Mouse (Mus musculus) forebrain, embryonic 14.5 days (tissue): ENCODE measurements around the gene Nkx1-1. TPM values are rescaled to one million over a fixed set of nuclear protein-coding genes. Genes with fewer than 3 reads are reported as not detected.

ENCODE experiments used
- ATAC-seq: fragments of 200-750 bp; cut with Nextera tagmentation; 2 replicates; pipeline ENCODE4 v1.8.0; 2017; ENCODE audit warnings: mild to moderate bottlenecking, moderate library complexity
- DNase-seq: peaks from one replicate; pipeline ENCODE4 v3.0.0-alpha.2; 2015; ENCODE audit warnings: low spot score
- H3K27ac ChIP-seq: fragments of 300-500 bp; sonication (generic); 2 replicates; pipeline ENCODE4 v1.5.1; 2014; ENCODE audit warnings: low read depth, mild to moderate bottlenecking, control low read depth, low read length, moderate library complexity
- H3K27me3 ChIP-seq: fragments of 300-500 bp; sonication (generic); replicated peaks from 2 replicates; pipeline ENCODE4 v1.6.1; 2014; ENCODE audit warnings: low read length, control low read depth, mixed read lengths; ENCODE audit not compliant: control insufficient read depth, insufficient read depth
- H3K36me3 ChIP-seq: fragments of 300-500 bp; sonication (generic); 2 replicates; pipeline ENCODE4 v1.6.1; 2014; ENCODE audit warnings: low read length, control low read depth; ENCODE audit not compliant: control insufficient read depth, insufficient read depth
- H3K4me1 ChIP-seq: fragments of 300-500 bp; sonication (generic); 2 replicates; pipeline ENCODE4 v1.6.1; 2014; ENCODE audit warnings: antibody characterized with exemption, low read length, control low read depth; ENCODE audit not compliant: control insufficient read depth, insufficient read depth
- H3K4me2 ChIP-seq: fragments of 300-500 bp; sonication (generic); 2 replicates; pipeline ENCODE4 v1.6.1; 2014; ENCODE audit warnings: mild to moderate bottlenecking, control low read depth, low read length
- H3K4me3 ChIP-seq: fragments of 300-500 bp; sonication (generic); 2 replicates; pipeline ENCODE4 v1.5.1; 2014; ENCODE audit warnings: low read depth, low read length, control low read depth
- H3K9ac ChIP-seq: fragments of 300-500 bp; sonication (generic); 2 replicates; pipeline ENCODE4 v1.6.1; 2014; ENCODE audit warnings: mild to moderate bottlenecking, low read length, control low read depth, moderate library complexity
- H3K9me3 ChIP-seq: fragments of 300-500 bp; sonication (generic); replicated peaks from 2 replicates; pipeline ENCODE4 v1.6.1; 2016; ENCODE audit warnings: low read length, control low read depth, mixed read lengths; ENCODE audit not compliant: control insufficient read depth
- WGBS: fragments of 180-500 bp; shearing (Covaris S2); extraction: QIAGEN DNeasy Blood & Tissue Kit; methylation state at CpG from one replicate; pipeline ENCODE4 v1.1.7; 2014; 5-methylcytosine and 5-hydroxymethylcytosine counted together
- polyA plus RNA-seq: library from polyadenylated mRNA; unstranded; fragments of >200 nt; fragmentation: Nextera tagmentation; extraction: Ambion mirVana; gene quantifications from 2 replicates; pipeline ENCODE4 v1.2.1, GENCODE M21; 2014

Gene Nkx1-1
- polyA plus RNA-seq, 1 experiment from 2014 or later, result not detected

DNA sequence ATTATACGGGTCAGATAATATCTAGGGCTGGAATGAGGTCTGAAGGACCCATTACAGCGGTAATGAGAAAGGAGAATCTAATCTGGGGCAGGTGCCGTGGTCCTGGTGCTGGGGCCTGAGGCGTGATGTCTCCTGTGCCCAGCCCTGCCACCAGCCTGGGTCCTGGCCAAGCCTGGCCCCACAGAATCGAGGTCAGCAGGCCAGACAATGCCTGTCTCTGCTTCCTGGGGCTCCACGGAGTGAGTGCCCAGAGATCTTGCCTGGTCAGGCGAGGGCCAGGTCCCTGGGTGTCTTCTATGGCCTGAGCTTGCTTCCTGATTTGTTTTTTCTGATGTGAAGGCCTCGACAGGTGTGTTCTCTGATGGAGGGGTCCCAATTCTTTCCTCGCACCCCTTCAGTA lies 10.0 kb upstream of the Nkx1-1 start:
- Histone ChIP-seq H3K27ac (no peak overlapping the region), H3K9me3 (no peaks in the 10 kb centered on the region), H3K36me3 (no peaks in the 10 kb centered on the region), H3K27me3 (peaks cover 46% of the 10 kb centered on the region), H3K4me1 (peaks cover 5% of the 10 kb centered on the region), H3K4me3 (no peak overlapping the region), H3K4me2 (no peak overlapping the region), H3K9ac (no peak overlapping the region)
- DNase-seq (no peak), ATAC-seq (no peak)
- 48% methylated on average over 9 of the region's 9 CpGs for WGBS

DNA sequence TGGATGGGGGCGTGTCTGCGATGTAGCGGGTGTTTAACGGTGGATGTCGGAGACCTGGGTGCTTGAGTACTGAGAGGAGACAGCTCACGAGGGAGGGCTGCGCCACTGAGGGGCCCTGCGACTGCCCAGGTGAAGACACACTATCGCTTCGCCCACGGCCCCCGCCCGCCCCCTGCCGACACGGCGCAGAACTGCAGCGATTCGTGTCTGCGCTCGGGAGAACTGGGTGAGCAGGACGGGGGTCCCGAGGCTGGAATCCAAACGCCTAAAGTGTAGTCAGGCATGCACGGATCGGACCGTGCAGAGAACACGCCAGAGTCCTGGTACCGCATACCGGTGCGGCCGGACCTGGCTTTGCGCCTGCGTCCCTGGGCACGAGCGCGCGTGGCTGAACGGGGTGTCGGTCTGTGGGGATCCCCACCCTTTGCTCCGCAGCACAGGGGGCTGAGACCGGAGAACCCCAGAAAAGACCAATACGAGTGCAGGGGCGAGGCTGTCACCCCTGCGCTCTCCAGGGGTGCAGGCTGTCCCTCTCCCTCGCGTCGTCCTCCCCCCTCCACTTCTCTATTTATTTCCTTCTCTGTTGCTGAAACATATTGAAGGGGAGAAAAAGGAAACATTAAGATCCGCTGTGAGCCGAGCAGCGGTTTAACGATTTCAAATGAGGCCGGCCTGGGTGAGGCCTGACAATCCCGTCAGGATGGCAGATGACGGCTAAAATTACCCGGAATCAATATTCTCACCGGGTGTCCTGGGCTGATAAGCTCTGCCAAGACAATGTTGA lies 9.3 kb upstream of the Nkx1-1 start:
- Histone ChIP-seq H3K9ac (peak overlapping the region; percentile 50; the same call in 1 of the 2 replicates), H3K4me1 (peaks cover 5% of the 10 kb centered on the region), H3K27me3 (peaks cover 53% of the 10 kb centered on the region), H3K9me3 (no peaks in the 10 kb centered on the region), H3K36me3 (no peaks in the 10 kb centered on the region), H3K27ac (no peak overlapping the region), H3K4me2 (peak overlapping the region; percentile 64), H3K4me3 (peak overlapping the region; percentile 29)
- 5% methylated on average over 56 of the region's 56 CpGs for WGBS
- ATAC-seq, result peak; percentile 57
- peak; percentile 54 for DNase-seq

DNA sequence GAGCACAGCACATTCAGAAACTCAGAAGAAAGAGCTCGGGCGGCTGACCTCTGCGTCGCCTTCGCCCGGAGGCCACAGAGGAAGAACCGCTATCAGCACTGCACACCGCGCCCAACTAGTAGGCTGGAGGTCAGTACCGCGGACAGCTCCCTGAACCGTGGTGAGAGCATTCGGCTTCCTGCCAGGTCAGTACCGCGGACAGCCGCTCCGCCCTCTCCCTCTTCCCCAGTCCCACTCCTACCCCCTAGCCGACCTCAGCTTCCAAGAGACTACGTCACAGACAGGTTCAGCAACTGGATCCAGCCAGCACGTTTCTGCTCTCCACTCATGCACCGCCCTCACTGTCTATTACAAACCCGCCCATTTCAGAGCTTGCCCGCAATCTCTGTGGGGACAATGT lies 4.4 kb upstream of the Nkx1-1 start:
- H3K4me2 ChIP-seq, result no peak overlapping the region
- H3K27ac ChIP-seq, result no peak overlapping the region
- H3K9ac ChIP-seq, result no peak overlapping the region
- H3K4me1 ChIP-seq, result peaks cover 4% of the 10 kb centered on the region
- no peaks in the 10 kb centered on the region for H3K9me3 ChIP-seq
- H3K4me3 ChIP-seq, result no peak overlapping the region
- WGBS, result 3% methylated on average over 23 of the region's 23 CpGs
- ATAC-seq (0 out of 2 replicates have a peak, but pooled peaks have one; percentile 30), DNase-seq (peak; percentile 67)
- no peaks in the 10 kb centered on the region for H3K36me3 ChIP-seq
- peaks cover 82% of the 10 kb centered on the region for H3K27me3 ChIP-seq

GRCm38 (mm10) chr5:33435941-33436340 lies 2.2 kb upstream of the Nkx1-1 start:
- DNase-seq, result no peak
- no peaks in the 10 kb centered on the region for H3K36me3 ChIP-seq

GRCm38 (mm10) chr5:33435151-33435550 lies 1.4 kb upstream of the Nkx1-1 start:
- Histone ChIP-seq H3K27me3 (peaks cover 91% of the 10 kb centered on the region), H3K9ac (no peak overlapping the region), H3K4me1 (no peaks in the 10 kb centered on the region)

More at GRCm38 (mm10) chr5:33435941-33436340, 2.2 kb upstream of the Nkx1-1 start:
- Histone ChIP-seq H3K9ac (no peak overlapping the region), H3K4me1 (no peaks in the 10 kb centered on the region), H3K27me3 (peaks cover 90% of the 10 kb centered on the region), H3K27ac (no peak overlapping the region), H3K9me3 (no peaks in the 10 kb centered on the region), H3K4me2 (no peak overlapping the region), H3K4me3 (no peak overlapping the region)
- 2% methylated on average over 4 of the region's 4 CpGs for WGBS
- no peak for ATAC-seq

DNA sequence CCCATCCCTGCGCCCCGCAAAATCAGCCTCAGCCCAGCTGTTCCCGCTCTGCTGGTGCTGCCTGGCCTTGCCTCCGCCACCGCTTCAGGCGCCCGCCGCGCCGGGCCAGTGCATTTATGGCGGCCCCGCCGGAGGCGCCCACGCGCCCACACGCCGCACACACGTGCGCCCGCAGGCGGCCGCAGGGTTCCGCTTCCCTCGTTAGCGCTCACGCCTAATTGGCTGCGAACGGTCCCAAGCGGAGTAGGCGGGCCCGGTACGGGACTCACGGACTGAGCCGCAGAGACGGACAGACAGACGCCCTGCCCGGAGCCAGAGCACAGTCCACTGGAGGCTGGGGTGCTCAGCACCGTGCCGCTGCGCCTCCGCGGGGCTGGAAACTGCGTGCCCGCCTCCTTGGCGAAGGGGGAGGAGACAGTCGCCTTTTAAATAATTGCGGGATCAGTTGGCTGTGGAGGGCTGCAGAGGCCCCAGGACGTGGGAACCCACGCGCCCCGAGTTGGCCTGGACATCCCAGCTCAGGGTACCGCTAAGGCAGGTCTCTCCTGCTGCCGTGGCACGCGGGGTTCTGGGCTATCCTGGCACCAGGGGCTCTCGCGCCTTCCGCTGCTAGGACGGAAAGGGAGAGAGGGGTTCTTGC lies 485 bp upstream of the Nkx1-1 start:
- Histone ChIP-seq H3K9ac (no peak overlapping the region), H3K9me3 (no peaks in the 10 kb centered on the region), H3K4me1 (no peaks in the 10 kb centered on the region), H3K36me3 (no peaks in the 10 kb centered on the region), H3K27ac (no peak overlapping the region), H3K4me3 (peak overlapping the region; percentile 21), H3K27me3 (peaks cover 98% of the 10 kb centered on the region), H3K4me2 (peak overlapping the region; percentile 37)
- 0% methylated on average over 56 of the region's 60 CpGs for WGBS
- no peak for DNase-seq
- ATAC-seq, result peak; percentile 43

More at GRCm38 (mm10) chr5:33435151-33435550, 1.4 kb upstream of the Nkx1-1 start:
- Histone ChIP-seq H3K36me3 (no peaks in the 10 kb centered on the region), H3K4me3 (no peak overlapping the region), H3K27ac (no peak overlapping the region), H3K9me3 (no peaks in the 10 kb centered on the region), H3K4me2 (no peak overlapping the region)
- ATAC-seq (no peak), DNase-seq (no peak)
- under 1% methylated on average over 26 of the region's 26 CpGs for whole genome bisulfite sequencing

DNA sequence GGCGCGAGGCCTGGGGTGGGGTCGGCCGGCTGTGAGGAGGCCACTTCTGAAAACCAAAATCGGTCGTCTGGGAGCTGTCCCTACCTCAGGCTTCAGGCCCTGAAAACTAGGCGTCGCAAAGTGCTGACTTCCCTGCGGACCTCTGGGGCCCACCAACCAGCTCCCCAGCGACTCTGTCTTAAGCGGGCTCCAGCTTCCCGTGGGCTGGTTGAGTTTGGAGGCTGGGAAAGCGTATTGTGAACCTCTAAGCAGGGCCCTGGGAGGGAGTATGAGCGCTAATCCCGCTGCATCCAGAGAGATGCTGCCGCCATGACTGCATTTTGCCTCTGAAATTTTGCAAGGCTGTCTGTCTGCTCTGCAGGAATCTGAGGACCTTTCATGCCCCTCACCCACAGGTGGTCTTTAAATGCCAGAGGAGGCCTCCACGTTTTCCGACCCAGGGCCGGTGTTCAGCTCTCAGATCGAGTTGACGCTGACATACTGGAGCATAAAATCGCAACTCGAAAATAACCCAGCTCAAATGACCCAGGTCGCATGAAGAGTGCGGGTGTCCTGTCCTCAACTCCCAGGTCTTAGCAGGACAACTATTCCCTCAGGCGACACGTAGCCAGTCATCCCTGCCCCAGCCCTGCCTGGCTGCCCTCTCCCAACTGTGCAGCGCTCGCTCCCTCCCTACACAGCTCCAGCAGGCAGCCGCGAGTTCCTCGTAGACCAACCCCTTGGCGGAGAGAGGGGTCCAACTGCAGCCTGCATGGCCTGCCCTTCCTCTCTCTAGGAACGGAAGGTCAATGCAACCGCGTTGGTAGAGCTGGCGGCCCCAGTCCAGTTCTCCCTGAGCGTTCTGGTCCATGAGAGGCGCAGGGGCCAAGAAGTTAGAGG lies 1.5 kb downstream of the Nkx1-1 start:
- no peak overlapping the region for H3K27ac ChIP-seq
- H3K4me3 ChIP-seq, result no peak overlapping the region
- no peak overlapping the region for H3K9ac ChIP-seq
- ATAC-seq (no peak), DNase-seq (no peak)
- no peaks in the 10 kb centered on the region for H3K36me3 ChIP-seq
- H3K9me3 ChIP-seq, result no peaks in the 10 kb centered on the region
- H3K4me1 ChIP-seq, result no peaks in the 10 kb centered on the region
- under 1% methylated on average over 39 of the region's 39 CpGs for WGBS
- H3K27me3 ChIP-seq, result peaks cover 99% of the 10 kb centered on the region
- H3K4me2 ChIP-seq, result no peak overlapping the region

DNA sequence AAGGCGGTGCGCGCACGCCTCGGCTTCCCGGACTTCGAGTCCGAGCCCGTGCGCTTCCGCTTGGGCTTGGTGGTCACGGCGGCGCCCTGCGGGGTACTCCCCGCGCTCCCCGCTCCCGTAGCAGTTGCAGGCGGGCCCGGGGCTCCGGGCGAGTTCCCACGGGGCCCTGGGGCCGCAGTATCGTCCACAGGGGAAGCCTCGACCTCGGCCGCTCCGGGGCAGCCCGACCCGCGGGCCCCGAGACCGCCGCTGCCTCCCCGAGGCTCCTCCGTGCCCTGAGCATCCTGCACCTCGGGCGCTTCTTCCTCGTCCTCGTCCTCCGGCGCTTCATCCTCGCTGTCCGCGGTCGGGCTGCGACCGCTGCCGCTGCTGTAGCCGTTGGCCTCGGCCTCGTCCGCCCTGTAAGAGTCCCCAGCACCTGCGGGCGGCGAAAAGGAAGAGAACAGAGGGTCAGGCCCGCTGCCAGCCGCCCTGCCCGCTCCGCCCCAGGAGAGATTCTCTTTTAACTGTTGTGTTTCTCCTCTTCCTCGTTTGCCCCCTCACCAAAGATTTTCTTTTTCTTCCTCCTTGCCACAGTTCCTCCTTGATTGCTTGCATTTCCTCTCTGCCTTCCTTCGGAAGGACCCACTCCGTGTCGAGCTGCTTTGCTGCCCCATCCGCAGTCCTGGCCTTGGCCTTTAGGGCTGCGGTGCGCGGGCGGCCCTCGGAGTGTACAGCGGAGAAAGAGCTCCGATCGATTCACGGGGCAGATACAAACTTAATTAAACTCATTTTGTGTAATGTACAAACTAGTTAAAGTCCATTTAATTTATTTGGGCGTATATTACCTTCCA lies 2.4 kb downstream of the Nkx1-1 start:
- H3K9ac ChIP-seq, result no peak overlapping the region
- no peaks in the 10 kb centered on the region for H3K9me3 ChIP-seq
- no peak for DNase-seq
- under 1% methylated on average over 73 of the region's 77 CpGs for WGBS
- no peaks in the 10 kb centered on the region for H3K36me3 ChIP-seq
- H3K4me1 ChIP-seq, result no peaks in the 10 kb centered on the region
- H3K4me2 ChIP-seq, result peak overlapping the region; percentile 16; the same call in 1 of the 2 replicates
- peaks cover 94% of the 10 kb centered on the region for H3K27me3 ChIP-seq
- H3K4me3 ChIP-seq, result peak overlapping the region; percentile 13; the same call in 1 of the 2 replicates
- ATAC-seq, result no peak
- H3K27ac ChIP-seq, result no peak overlapping the region
